Mouse (Mus musculus): ENCODE data around the gene Pitpna. TPM values are rescaled to one million over a fixed set of nuclear protein-coding genes. Genes with fewer than 3 reads are reported as not detected.
A peak's percentile ranks its signal among the peaks of the same experiment; 100 is the strongest.

Pitpna gene
- polyA plus RNA-seq, 1 experiment from 2014 or later, result 141 TPM

GRCm38 (mm10) chr11:75608776-75609175 is 20.9 kb downstream of the Pitpna start:
- in situ Hi-C loops (cut with MboI; ENCODE audit: low pct_unique_long_range_greater_than_20kb), result no loop called here
- DNase-seq (ENCODE audit: low read depth, low spot score) (no peak), ATAC-seq (no peak)
- TF ChIP-seq CTCF (IDR thresholded peaks at IDR 0.05), result no peak
- CTCF ChIA-PET, result interaction anchor here (1.1 to 1.6 kb wide), 2 partner anchors 11 to 16 kb away, joined by 4 to 5 read pairs; no protein-coding TSS in a partner anchor
- POLR2A ChIA-PET, result no interaction called here
- no peaks in the 10 kb centered on the region for H3K27me3 ChIP-seq

GRCm38 (mm10) chr11:75610021-75610420 is 22.1 kb downstream of the Pitpna start:
- POLR2A ChIA-PET, result no interaction called here
- DNase-seq (ENCODE audit: low read depth, low spot score), result no peak
- in situ Hi-C loops (cut with MboI; ENCODE audit: low pct_unique_long_range_greater_than_20kb), result no loop called here
- no peaks in the 10 kb centered on the region for H3K27me3 ChIP-seq
- CTCF ChIA-PET, result interaction anchor here (1.6 kb wide), 1 partner anchor 12 kb away, joined by 5 read pairs; no protein-coding TSS in a partner anchor
- TF ChIP-seq CTCF (IDR thresholded peaks at IDR 0.05), result no peak
- ATAC-seq, result no peak

- ChIA-PET CTCF (no interaction called here), POLR2A (no interaction called here)
- DNase-seq (ENCODE audit: low read depth, low spot score) (no peak), ATAC-seq (no peak)
- in situ Hi-C loops (cut with MboI; ENCODE audit: low pct_unique_long_range_greater_than_20kb), result no loop called here
- no peaks in the 10 kb centered on the region for H3K27me3 ChIP-seq
- TF ChIP-seq CTCF (IDR thresholded peaks at IDR 0.05), result no peak
Measured at GRCm38 (mm10) chr11:75614769-75615168, 26.9 kb downstream of the Pitpna start.

- no peak for ATAC-seq
- POLR2A ChIA-PET, result no interaction called here
- DNase-seq (ENCODE audit: low read depth, low spot score), result no peak
- in situ Hi-C loops (cut with MboI; ENCODE audit: low pct_unique_long_range_greater_than_20kb), result no loop called here
- H3K27me3 ChIP-seq, result no peaks in the 10 kb centered on the region
- CTCF ChIA-PET, result no interaction called here
- TF ChIP-seq CTCF (IDR thresholded peaks at IDR 0.05), result no peak
Measured at GRCm38 (mm10) chr11:75615556-75615955, 27.7 kb downstream of the Pitpna start.

- ChIA-PET CTCF (no interaction called here), POLR2A (no interaction called here)
- no peak for TF ChIP-seq CTCF (IDR thresholded peaks at IDR 0.05)
- no peak for DNase-seq (ENCODE audit: low read depth, low spot score)
- in situ Hi-C loops (cut with MboI; ENCODE audit: low pct_unique_long_range_greater_than_20kb), result no loop called here
- H3K27me3 ChIP-seq, result no peaks in the 10 kb centered on the region
- no peak for ATAC-seq
Measured at GRCm38 (mm10) chr11:75619133-75619532, 31.2 kb downstream of the Pitpna start.

- TF ChIP-seq CTCF (IDR thresholded peaks at IDR 0.05), result no peak
- ATAC-seq (no peak), DNase-seq (ENCODE audit: low read depth, low spot score) (peak; percentile 37)
- CTCF ChIA-PET, result interaction anchor here (1.7 kb wide), 1 partner anchor 12 kb away, joined by 5 read pairs; no protein-coding TSS in a partner anchor
- no peaks in the 10 kb centered on the region for H3K27me3 ChIP-seq
- POLR2A ChIA-PET, result no interaction called here
- in situ Hi-C loops (cut with MboI; ENCODE audit: low pct_unique_long_range_greater_than_20kb), result no loop called here
Measured at GRCm38 (mm10) chr11:75620136-75620780, 32.4 kb downstream of the Pitpna start.

- no peak for TF ChIP-seq CTCF (IDR thresholded peaks at IDR 0.05)
- POLR2A ChIA-PET, result no interaction called here
- CTCF ChIA-PET, result interaction anchor here (1.7 kb wide), 1 partner anchor 11 kb away, joined by 5 read pairs; no protein-coding TSS in a partner anchor
- no peaks in the 10 kb centered on the region for H3K27me3 ChIP-seq
- in situ Hi-C loops (cut with MboI; ENCODE audit: low pct_unique_long_range_greater_than_20kb), result no loop called here
- DNase-seq (ENCODE audit: low read depth, low spot score) (peak; percentile 61), ATAC-seq (peak; percentile 75)
Measured at GRCm38 (mm10) chr11:75621426-75621825, 33.5 kb downstream of the Pitpna start.

GRCm38 (mm10) chr11:75622588-75623329 is 34.9 kb downstream of the Pitpna start:
- H3K27me3 ChIP-seq, result no peaks in the 10 kb centered on the region
- TF ChIP-seq CTCF (IDR thresholded peaks at IDR 0.05), result no peak
- ChIA-PET CTCF (no interaction called here), POLR2A (interaction anchor here (1.7 kb wide), 1 partner anchor 28 kb away, joined by 5 read pairs; the partner anchor contains the start of gene Myo1c)
- no peak for DNase-seq (ENCODE audit: low read depth, low spot score)
- in situ Hi-C loops (cut with MboI; ENCODE audit: low pct_unique_long_range_greater_than_20kb), result no loop called here
- no peak for ATAC-seq

- DNase-seq (ENCODE audit: low read depth, low spot score) (no peak), ATAC-seq (no peak)
- no peaks in the 10 kb centered on the region for H3K27me3 ChIP-seq
- ChIA-PET POLR2A (interaction anchor here (1.7 kb wide), 1 partner anchor 27 kb away, joined by 5 read pairs; the partner anchor contains the start of gene Myo1c), CTCF (interaction anchor here (0.9 to 1.9 kb wide), 2 partner anchors 16 to 30 kb away, joined by 3 to 4 read pairs; no protein-coding TSS in a partner anchor)
- in situ Hi-C loops (cut with MboI; ENCODE audit: low pct_unique_long_range_greater_than_20kb), result no loop called here
- TF ChIP-seq CTCF (IDR thresholded peaks at IDR 0.05), result no peak
Measured at GRCm38 (mm10) chr11:75624102-75624554, 36.2 kb downstream of the Pitpna start.

GRCm38 (mm10) chr11:75625820-75626219 is 37.9 kb downstream of the Pitpna start:
- in situ Hi-C loops (cut with MboI; ENCODE audit: low pct_unique_long_range_greater_than_20kb), result no loop called here
- no peak for TF ChIP-seq CTCF (IDR thresholded peaks at IDR 0.05)
- ATAC-seq (no peak), DNase-seq (ENCODE audit: low read depth, low spot score) (no peak)
- ChIA-PET CTCF (interaction anchor here (1.9 kb wide), 1 partner anchor 17 kb away, joined by 4 read pairs; no protein-coding TSS in a partner anchor), POLR2A (interaction anchor here (0.8 kb wide), 1 partner anchor 26 kb away, joined by 3 read pairs; no protein-coding TSS in a partner anchor)
- H3K27me3 ChIP-seq, result no peaks in the 10 kb centered on the region

- no peak for DNase-seq (ENCODE audit: low read depth, low spot score)
- CTCF ChIA-PET, result interaction anchor here (0.7 to 2.2 kb wide), 2 partner anchors 22 to 26 kb away, joined by 3 to 7 read pairs; no protein-coding TSS in a partner anchor
- in situ Hi-C loops (cut with MboI; ENCODE audit: low pct_unique_long_range_greater_than_20kb), result no loop called here
- TF ChIP-seq CTCF (IDR thresholded peaks at IDR 0.05), result no peak
- no peaks in the 10 kb centered on the region for H3K27me3 ChIP-seq
- ATAC-seq, result no peak
- POLR2A ChIA-PET, result no interaction called here
Measured at GRCm38 (mm10) chr11:75630098-75630497, 42.2 kb downstream of the Pitpna start.
